Mouse (Mus musculus) liver, adult 2 months (tissue): Measurements from ENCODE around the gene Gan. TPM values are rescaled to one million over a fixed set of nuclear protein-coding genes. Genes with fewer than 3 reads are reported as not detected.

Experiments
- DNase-seq: peaks from one replicate; pipeline ENCODE4 v3.0.0-alpha.2; 2011; ENCODE audit warnings: low read depth, low spot score; ENCODE audit errors: extremely low read depth
- H3K27ac ChIP-seq: fragments of 200-500 bp; replicated peaks from 2 replicates; pipeline ENCODE4 v1.5.1; 2012; ENCODE audit warnings: low read depth, mild to moderate bottlenecking, control low read depth, inconsistent platforms, low read length; ENCODE audit not compliant: insufficient read depth
- H3K27me3 ChIP-seq: fragments of 200-500 bp; 2 replicates; pipeline ENCODE4 v1.6.1; 2012; ENCODE audit warnings: mild to moderate bottlenecking, moderate library complexity, low read length, inconsistent platforms; ENCODE audit not compliant: control insufficient read depth, insufficient read depth
- H3K36me3 ChIP-seq: fragments of 200-500 bp; 2 replicates; pipeline ENCODE4 v1.6.1; 2012; ENCODE audit warnings: low read length, inconsistent platforms; ENCODE audit not compliant: control insufficient read depth, insufficient read depth
- H3K4me1 ChIP-seq: fragments of 200-500 bp; 2 replicates; pipeline ENCODE4 v1.6.1; 2011; ENCODE audit warnings: low read length; ENCODE audit not compliant: control insufficient read depth, insufficient read depth
- H3K4me3 ChIP-seq: fragments of 200-500 bp; 2 replicates; pipeline ENCODE4 v1.5.1; 2011; ENCODE audit warnings: low read depth, mild to moderate bottlenecking, control low read depth, low read length, moderate library complexity; ENCODE audit not compliant: insufficient read depth
- H3K79me2 ChIP-seq: fragments of 200-500 bp; 2 replicates; pipeline ENCODE4 v1.6.1; 2012; ENCODE audit warnings: inconsistent platforms, mild to moderate bottlenecking, low read length, moderate library complexity; ENCODE audit not compliant: control insufficient read depth, insufficient read depth
- H3K9ac ChIP-seq: fragments of 200-500 bp; 2 replicates; pipeline ENCODE4 v1.6.1; 2012; ENCODE audit warnings: low read depth, mild to moderate bottlenecking, control low read depth, inconsistent platforms, low read length
- CTCF ChIP-seq: fragments of 200-500 bp; IDR thresholded peaks from 2 replicates; pipeline ENCODE4 v1.5.1; 2011; ENCODE audit warnings: low read depth, low read length, control low read depth
- POLR2A ChIP-seq: fragments of 200-500 bp; IDR thresholded peaks from 2 replicates; pipeline ENCODE4 v1.6.1; 2011; ENCODE audit warnings: low read length, control low read depth; ENCODE audit not compliant: insufficient read depth; ENCODE audit errors: extremely low read depth
- WGBS: fragments of 180-500 bp; shearing (Covaris S2); methylation state at CpG from one replicate; pipeline ENCODE4 v1.1.7; 2018; 5-methylcytosine and 5-hydroxymethylcytosine counted together
- polyA plus RNA-seq: library from polyadenylated mRNA; depleted of rRNA; stranded (reverse); fragments of >200 nt; gene quantifications from 2 replicates; pipeline ENCODE4 v1.2.3, GENCODE M21; 2012; rRNA removed
- total RNA-seq: library from RNA; depleted of rRNA; stranded (reverse); fragments of >200 nt; gene quantifications from 2 replicates; pipeline ENCODE4 v1.2.3, GENCODE M21; 2014; rRNA removed

Gan gene
- total RNA-seq = 1.2 and 1.3 TPM in 2 replicates
- 1.1 and 1.5 TPM in 2 replicates for polyA plus RNA-seq

DNA sequence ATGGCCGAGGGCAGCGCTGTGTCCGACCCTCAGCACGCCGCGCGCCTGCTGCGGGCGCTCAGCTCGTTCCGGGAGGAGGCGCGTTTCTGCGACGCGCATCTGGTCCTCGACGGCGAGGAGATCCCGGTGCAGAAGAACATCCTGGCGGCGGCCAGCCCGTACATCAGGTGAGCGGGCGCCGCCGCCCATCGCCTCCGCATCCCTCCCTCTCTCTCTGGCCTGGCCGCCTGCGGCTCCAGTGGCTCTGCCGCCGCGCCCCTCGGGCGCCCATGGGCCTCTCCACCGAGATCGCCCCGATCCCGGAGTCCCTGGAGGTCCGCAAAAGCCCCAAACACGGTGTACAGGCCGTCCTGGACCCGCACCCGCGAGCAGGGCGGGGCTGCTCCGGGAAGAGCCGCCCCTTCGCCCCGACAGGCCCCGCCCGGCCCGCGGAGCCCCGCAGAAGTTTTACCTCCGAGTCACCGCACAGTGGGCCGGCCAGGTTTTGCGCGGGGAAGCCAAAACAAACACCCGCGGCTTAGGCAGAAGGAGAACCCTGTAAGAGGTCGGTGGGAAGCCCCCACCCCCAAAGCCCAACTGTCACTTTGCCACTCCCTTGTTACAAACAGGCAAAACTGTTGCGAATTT lies at the start of gene Gan:
Gene Gan, plus strand, starts transcription at position 1 of the 627 bp plus-strand sequence.
- TF ChIP-seq CTCF (no peak), POLR2A (no peak)
- Histone ChIP-seq H3K27me3 (no peaks in the 10 kb centered on the region), H3K4me1 (peaks cover 11% of the 10 kb centered on the region), H3K4me3 (peak within 1 kb of the TSS; percentile 65), H3K79me2 (peaks cover 24% of the 10 kb centered on the region; the same call in 1 of the 2 replicates), H3K36me3 (no peaks in the 10 kb centered on the region), H3K9ac (peak within 1 kb of the TSS; percentile 80), H3K27ac (peak within 1 kb of the TSS; percentile 78)
- DNase-seq = peak; percentile 20
- under 1% methylated on average over 56 of the region's 65 CpGs for WGBS

DNA sequence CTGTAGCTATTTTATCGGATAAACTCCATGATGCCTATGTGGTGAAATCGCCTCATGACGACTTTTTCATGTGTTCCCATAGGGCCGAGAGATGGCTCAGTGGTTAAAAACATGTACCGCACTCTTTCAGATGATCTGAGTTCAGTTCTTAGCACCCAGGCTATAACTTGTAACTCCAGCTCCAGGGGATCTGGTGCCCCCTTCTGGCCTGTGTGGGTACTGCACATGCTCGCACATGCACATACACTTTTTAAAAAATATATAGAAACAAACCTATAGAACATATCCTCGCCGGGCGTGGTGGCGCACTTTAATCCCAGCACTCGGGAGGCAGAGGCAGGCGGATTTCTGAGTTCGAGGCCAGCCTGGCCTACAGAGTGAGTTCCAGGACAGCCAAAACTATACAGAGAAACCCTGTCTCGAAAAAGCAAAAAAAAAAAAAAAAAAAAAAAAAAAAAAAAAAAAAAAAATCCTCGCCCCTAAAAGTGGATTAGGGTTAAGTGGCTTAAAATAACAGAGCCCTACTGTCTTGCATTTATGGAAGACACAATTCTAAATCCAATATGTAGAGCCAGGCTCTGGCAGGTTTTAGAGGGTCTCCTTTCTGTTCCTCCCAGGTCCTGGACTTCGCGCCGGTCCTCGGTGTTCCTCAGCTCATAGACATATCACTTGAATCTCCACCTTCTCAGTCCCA lies 48.8 kb upstream of the Gan start:
- no peak overlapping the region for H3K9ac ChIP-seq
- no peak for DNase-seq
- no peak overlapping the region for H3K27ac ChIP-seq
- 96% methylated on average over 19 of the region's 19 CpGs for WGBS
- TF ChIP-seq POLR2A (no peak), CTCF (peak; percentile 55; the same call in 1 of the 2 replicates)
- H3K36me3 ChIP-seq = no peaks in the 10 kb centered on the region
- no peaks in the 10 kb centered on the region for H3K79me2 ChIP-seq
- H3K4me3 ChIP-seq = no peak overlapping the region
- H3K4me1 ChIP-seq = no peaks in the 10 kb centered on the region
- H3K27me3 ChIP-seq = no peaks in the 10 kb centered on the region

DNA sequence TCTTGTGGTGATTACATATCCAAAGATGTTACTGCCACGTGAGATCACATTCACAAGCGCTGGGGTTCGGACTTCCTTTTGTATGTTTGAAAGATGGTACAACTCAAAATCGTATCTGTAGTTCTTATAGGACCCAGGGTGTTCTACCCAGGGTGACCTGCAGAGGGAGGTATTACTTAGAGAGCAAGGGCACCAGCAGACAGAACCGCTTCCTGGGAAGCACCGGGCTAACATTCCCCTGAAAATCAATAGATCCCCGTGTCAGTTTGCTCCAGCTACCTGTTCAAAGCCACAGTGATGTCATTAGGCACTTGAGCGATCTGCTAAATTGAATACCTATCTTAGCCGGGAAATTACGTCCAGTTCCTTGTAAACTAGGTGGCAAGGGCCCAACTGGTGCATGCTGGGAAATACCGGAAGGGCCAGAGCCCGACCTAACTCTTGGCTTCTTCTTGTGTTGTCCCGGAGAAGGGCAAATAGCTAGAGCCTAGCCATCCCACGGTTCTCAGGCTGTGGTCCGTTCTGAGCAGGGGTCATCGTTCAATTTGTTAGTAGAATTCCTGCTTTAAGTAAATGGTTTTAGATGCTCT lies 48.0 kb upstream of the Gan start:
- peak; percentile 76 for DNase-seq
- no peak overlapping the region for H3K27ac ChIP-seq
- 55% methylated on average over 16 of the region's 16 CpGs for WGBS
- peak; percentile 59 for TF ChIP-seq CTCF
- TF ChIP-seq POLR2A = no peak
- H3K79me2 ChIP-seq = no peaks in the 10 kb centered on the region
- H3K4me3 ChIP-seq = no peak overlapping the region
- no peaks in the 10 kb centered on the region for H3K27me3 ChIP-seq
- no peaks in the 10 kb centered on the region; the same call in 1 of the 2 replicates for H3K36me3 ChIP-seq
- no peaks in the 10 kb centered on the region for H3K4me1 ChIP-seq
- no peak overlapping the region for H3K9ac ChIP-seq

DNA sequence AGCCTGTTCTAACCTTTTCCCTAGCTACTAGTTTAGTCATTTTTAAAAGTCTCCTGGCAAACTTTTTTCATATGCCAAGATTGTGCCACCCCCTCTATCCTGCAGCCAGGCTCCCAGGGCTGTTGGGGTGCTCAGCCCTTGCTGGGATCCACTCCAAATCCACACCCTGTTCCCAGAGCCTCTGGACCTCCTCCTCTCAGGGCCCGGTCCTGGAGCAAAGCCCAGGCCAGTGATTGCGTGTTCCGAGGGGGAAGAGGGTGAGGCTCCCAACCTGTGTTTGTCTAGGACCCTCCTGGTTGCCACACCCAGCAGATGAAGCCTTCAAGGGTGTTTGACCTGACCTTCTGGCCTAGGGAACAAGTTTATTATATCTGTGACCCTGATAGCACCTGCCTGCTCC lies 46.3 kb upstream of the Gan start:
- H3K27ac ChIP-seq = no peak overlapping the region
- no peaks in the 10 kb centered on the region for H3K79me2 ChIP-seq
- no peak for TF ChIP-seq POLR2A
- no peak for TF ChIP-seq CTCF
- H3K9ac ChIP-seq = no peak overlapping the region
- no peak overlapping the region for H3K4me3 ChIP-seq
- H3K27me3 ChIP-seq = no peaks in the 10 kb centered on the region
- no peaks in the 10 kb centered on the region; the same call in 1 of the 2 replicates for H3K36me3 ChIP-seq
- WGBS = 76% methylated on average over 3 of the region's 3 CpGs
- H3K4me1 ChIP-seq = no peaks in the 10 kb centered on the region
- no peak for DNase-seq

DNA sequence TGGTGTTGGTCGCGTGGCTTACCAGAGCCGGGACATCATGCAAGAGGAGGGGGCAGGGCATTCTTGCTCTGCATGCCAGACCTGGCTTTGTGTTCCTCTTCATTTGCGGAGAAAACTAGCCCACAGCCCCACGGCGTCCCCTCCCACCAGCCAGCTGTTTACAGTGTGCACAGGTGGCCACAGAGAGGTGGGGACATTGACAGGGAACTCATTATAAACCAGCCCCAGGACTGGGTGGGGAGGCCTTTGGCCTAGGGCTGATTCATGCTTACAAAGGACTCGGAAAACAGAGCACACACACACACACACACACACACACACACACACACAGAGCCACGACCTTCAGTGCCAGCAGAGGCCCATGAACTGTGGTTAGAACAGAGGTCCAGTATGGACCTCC lies 45.7 kb upstream of the Gan start:
- H3K79me2 ChIP-seq = no peaks in the 10 kb centered on the region
- no peak for DNase-seq
- H3K27ac ChIP-seq = no peak overlapping the region
- no peak overlapping the region for H3K4me3 ChIP-seq
- H3K36me3 ChIP-seq = no peaks in the 10 kb centered on the region; the same call in 1 of the 2 replicates
- no peak for TF ChIP-seq CTCF
- no peak for TF ChIP-seq POLR2A
- H3K9ac ChIP-seq = no peak overlapping the region
- no peaks in the 10 kb centered on the region for H3K27me3 ChIP-seq
- no peaks in the 10 kb centered on the region for H3K4me1 ChIP-seq
- 76% methylated on average over 8 of the region's 8 CpGs for WGBS

DNA sequence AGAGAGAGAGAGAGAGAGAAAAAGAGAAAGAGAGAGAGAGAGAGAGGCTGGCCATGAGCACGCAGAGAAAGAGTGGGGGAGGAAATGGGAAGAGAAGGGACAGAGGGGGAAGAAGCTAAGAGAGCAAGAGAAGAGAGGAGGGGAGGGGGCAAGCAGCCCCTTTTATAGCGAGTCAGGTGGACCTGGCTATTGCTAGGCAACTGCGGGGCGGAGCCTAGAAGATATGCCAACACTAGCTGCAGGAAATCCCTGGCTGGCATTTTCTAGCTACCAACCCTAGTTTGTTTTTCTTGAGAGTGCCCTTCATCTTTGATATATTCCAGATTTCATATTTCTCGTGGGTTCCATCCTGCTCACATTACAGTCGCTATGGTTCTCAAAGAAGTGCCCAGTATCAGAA lies 42.8 kb upstream of the Gan start:
- Histone ChIP-seq H3K9ac (no peak overlapping the region), H3K4me3 (no peak overlapping the region), H3K4me1 (no peaks in the 10 kb centered on the region), H3K79me2 (no peaks in the 10 kb centered on the region), H3K27me3 (no peaks in the 10 kb centered on the region), H3K27ac (no peak overlapping the region), H3K36me3 (no peaks in the 10 kb centered on the region; the same call in 1 of the 2 replicates)
- no peak for TF ChIP-seq CTCF
- no peak for TF ChIP-seq POLR2A
- WGBS = 84% methylated on average over 6 of the region's 6 CpGs
- DNase-seq = no peak
